Mouse (Mus musculus) midbrain, embryonic 12.5 days (tissue): ENCODE measurements around the gene Aicda. TPM values are rescaled to one million over a fixed set of nuclear protein-coding genes. Genes with fewer than 3 reads are reported as not detected.
"Not testable (repeated sequence)": the region's sequence is repeated elsewhere in the genome, so short reads cannot be mapped to it uniquely, and the experiment has no call there.

ENCODE experiments used
- ATAC-seq: fragments of 200-750 bp; cut with Nextera tagmentation; 2 replicates; pipeline ENCODE4 v1.8.0; 2017; ENCODE audit warnings: low read depth, moderate TSS enrichment, moderate library complexity; ENCODE audit not compliant: low FRiP score
- H3K27ac ChIP-seq: fragments of 300-500 bp; sonication (generic); replicated peaks from 2 replicates; pipeline ENCODE4 v1.5.1; 2016; ENCODE audit warnings: mild to moderate bottlenecking
- H3K27me3 ChIP-seq: fragments of 300-500 bp; sonication (generic); 2 replicates; pipeline ENCODE4 v1.6.1; 2016; ENCODE audit warnings: mild to moderate bottlenecking
- H3K36me3 ChIP-seq: fragments of 300-500 bp; sonication (generic); 2 replicates; pipeline ENCODE4 v1.6.1; 2016
- H3K4me1 ChIP-seq: fragments of 300-500 bp; sonication (generic); 2 replicates; pipeline ENCODE4 v1.6.1; 2016
- H3K4me2 ChIP-seq: fragments of 300-500 bp; sonication (generic); replicated peaks from 2 replicates; pipeline ENCODE4 v1.6.1; 2016; ENCODE audit warnings: mild to moderate bottlenecking, moderate library complexity
- H3K4me3 ChIP-seq: fragments of 300-500 bp; sonication (generic); 2 replicates; pipeline ENCODE4 v1.5.1; 2016; ENCODE audit warnings: mild to moderate bottlenecking
- H3K9ac ChIP-seq: fragments of 300-500 bp; sonication (generic); replicated peaks from 2 replicates; pipeline ENCODE4 v1.6.1; 2016; ENCODE audit warnings: mild to moderate bottlenecking, moderate library complexity
- H3K9me3 ChIP-seq: fragments of 300-500 bp; sonication (generic); 2 replicates; pipeline ENCODE4 v1.6.1; 2016; ENCODE audit warnings: mild to moderate bottlenecking
- WGBS: fragments of 180-500 bp; shearing (Covaris S2); methylation state at CpG from one replicate; pipeline ENCODE4 v1.1.7; 2016; 5-methylcytosine and 5-hydroxymethylcytosine counted together
- polyA plus RNA-seq: library from polyadenylated mRNA; unstranded; fragments of >200 nt; fragmentation: Nextera tagmentation; extraction: Ambion mirVana; gene quantifications from 2 replicates; pipeline ENCODE4 v1.2.1, GENCODE M21; 2016

Gene Aicda
- not detected in 2 replicates for polyA plus RNA-seq

DNA sequence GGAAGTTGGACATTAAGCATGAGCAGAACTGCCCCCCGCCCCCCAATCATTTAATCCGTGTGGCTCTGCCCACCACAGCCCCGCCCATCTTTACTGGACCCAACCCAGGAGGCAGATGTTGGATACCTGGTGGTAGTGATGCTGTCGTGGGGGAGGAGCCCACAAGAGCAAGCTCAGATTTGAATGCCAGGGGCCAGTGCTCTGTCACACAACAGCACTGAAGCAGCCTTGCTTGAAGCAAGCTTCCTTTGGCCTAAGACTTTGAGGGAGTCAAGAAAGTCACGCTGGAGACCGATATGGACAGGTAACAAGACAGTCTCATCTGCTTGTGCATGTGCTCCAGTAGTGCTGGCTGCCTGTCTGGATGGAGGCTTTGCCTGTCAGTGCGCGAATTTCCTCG lies at the start of gene Aicda:
TSS of gene Aicda (plus strand) at position 196 of the 400 bp plus-strand sequence.
- no peak within 1 kb of the TSS for H3K4me3 ChIP-seq
- H3K27ac ChIP-seq, result no peak within 1 kb of the TSS
- H3K4me1 ChIP-seq, result no peaks in the 10 kb centered on the region
- no peaks in the 10 kb centered on the region for H3K9me3 ChIP-seq
- WGBS, result 57% methylated on average over 9 of the region's 9 CpGs
- H3K4me2 ChIP-seq, result no peak within 1 kb of the TSS
- ATAC-seq, result no peak
- no peaks in the 10 kb centered on the region for H3K36me3 ChIP-seq
- H3K27me3 ChIP-seq, result peaks cover 11% of the 10 kb centered on the region
- H3K9ac ChIP-seq, result no peak within 1 kb of the TSS

DNA sequence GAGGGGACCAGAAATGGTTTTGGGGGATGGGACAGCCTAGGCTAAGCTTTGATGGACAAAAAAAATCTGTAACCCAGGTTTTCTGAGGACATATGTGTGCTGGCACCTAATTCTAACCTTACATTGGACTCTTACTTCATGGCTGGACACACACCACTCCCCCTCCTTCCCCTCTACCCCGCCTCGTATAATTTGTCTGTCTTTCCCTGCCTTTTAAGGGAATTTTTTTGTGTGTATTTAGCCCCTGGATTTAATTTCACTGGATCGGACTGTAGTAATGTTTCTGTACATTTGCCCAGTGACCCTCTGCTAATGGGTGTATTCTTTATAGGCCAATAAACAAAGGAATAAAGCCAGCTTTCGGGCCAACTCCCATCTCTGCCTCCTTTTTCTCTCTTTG lies 48.6 kb upstream of the Aicda start:
- Histone ChIP-seq H3K4me2 (no peak overlapping the region), H3K9ac (no peak overlapping the region), H3K27me3 (no peaks in the 10 kb centered on the region), H3K36me3 (no peaks in the 10 kb centered on the region), H3K9me3 (no peaks in the 10 kb centered on the region), H3K27ac (no peak overlapping the region), H3K4me1 (no peaks in the 10 kb centered on the region), H3K4me3 (no peak overlapping the region)
- WGBS, result 74% methylated on average over 4 of the region's 4 CpGs
- no peak for ATAC-seq

DNA sequence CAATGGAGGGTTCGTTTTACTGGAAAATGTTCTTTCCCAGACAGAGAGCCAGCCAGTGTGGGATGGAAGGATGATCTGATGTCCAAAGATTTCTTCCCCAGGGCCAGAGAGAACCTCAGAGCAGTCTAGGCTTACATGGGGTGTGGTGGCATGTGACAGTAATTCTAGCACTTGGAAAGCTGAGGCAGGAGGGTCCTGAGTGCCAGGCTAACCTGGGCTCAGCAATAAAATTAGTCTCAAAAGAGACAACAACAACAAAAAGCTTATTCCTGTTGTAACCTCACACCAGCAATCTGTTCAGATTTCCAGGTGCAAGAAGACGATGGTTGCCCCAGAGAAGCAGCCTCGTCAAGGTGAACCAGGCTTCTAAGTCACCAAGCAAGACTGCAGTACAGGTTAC lies 48.1 kb upstream of the Aicda start, which contains the start of gene Mfap5:
TSS of gene Mfap5 (plus strand) at position 301 of the 400 bp plus-strand sequence.
- no peak within 1 kb of the TSS for H3K27ac ChIP-seq
- H3K4me3 ChIP-seq, result no peak within 1 kb of the TSS
- H3K36me3 ChIP-seq, result no peaks in the 10 kb centered on the region
- no peaks in the 10 kb centered on the region for H3K4me1 ChIP-seq
- WGBS, result 93% methylated on average over 3 of the region's 3 CpGs
- no peak within 1 kb of the TSS for H3K9ac ChIP-seq
- no peaks in the 10 kb centered on the region for H3K9me3 ChIP-seq
- H3K27me3 ChIP-seq, result no peaks in the 10 kb centered on the region
- ATAC-seq, result no peak
- no peak within 1 kb of the TSS for H3K4me2 ChIP-seq

DNA sequence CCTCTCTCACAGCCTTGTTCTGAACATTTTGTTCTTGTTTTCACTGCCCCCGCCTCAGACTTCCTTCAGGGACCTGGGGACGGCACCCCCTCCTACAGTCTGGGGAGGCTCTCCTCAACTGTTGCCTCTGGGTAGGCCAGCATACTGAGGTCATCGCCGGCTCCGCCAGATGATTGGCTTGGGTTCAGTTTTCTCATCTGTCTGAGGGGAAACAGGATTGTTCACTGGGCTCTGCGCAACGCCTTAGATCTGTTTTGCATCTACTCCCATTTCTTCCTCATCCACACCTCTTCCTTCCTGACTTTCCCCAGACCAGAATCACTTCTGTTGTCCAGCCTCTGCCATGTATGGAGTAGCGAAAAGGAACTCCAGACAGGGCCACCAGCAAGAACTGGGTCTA lies 45.1 kb upstream of the Aicda start:
- 84% methylated on average over 8 of the region's 8 CpGs for WGBS
- no peak overlapping the region for H3K4me2 ChIP-seq
- no peak for ATAC-seq
- H3K27me3 ChIP-seq, result no peaks in the 10 kb centered on the region
- no peak overlapping the region for H3K4me3 ChIP-seq
- no peaks in the 10 kb centered on the region for H3K36me3 ChIP-seq
- H3K27ac ChIP-seq, result no peak overlapping the region
- no peaks in the 10 kb centered on the region for H3K4me1 ChIP-seq
- no peak overlapping the region for H3K9ac ChIP-seq
- H3K9me3 ChIP-seq, result no peaks in the 10 kb centered on the region

DNA sequence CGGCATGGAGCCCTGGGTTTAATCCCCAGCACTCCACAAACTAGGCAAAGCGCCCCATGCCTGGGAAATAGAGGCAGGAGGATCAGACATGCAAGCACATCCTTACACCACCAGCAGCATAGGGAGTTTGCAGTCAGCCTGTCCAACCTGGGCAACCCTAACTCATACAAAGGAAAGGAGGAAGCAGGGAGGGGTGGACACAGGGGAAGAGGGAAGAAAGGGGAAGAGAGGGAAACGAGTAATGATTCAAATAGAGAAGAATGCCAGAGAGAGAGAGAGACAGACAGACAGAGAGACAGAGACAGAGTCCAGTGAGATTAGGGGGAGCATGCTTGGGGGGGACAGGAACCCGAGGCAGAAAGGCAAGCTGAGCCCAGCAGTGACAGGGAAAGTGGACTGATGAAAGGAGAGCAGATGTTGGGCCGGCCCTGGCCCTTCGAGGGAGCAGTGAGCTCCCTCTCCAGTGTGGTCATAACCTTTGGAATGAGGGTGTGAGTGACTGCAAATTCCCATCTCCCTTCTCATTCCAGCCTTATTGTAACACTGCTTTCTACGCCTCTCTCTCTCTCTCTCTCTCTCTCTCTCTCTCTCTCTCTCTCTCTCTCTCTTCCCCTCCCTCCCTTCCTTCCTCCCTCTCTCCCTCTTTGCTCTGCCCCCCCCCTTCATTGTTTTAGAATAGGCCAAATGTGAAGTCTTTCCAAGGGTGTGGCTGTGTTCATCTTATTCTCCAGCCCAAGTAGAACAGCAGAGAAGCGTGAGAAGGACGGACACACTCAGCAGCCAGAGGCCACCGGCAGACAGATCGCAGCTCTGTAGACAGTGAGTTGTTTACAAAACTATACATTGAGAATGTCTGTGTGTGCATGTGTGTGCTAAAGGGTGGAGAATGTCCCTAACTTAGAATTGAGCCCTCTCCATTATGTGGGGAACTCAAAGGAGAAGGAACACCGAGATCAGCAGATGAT lies 40.4 kb upstream of the Aicda start:
- H3K9me3 ChIP-seq, result no peaks in the 10 kb centered on the region
- ATAC-seq, result no peak
- no peak overlapping the region for H3K4me3 ChIP-seq
- no peaks in the 10 kb centered on the region for H3K27me3 ChIP-seq
- 69% methylated on average over 12 of the region's 12 CpGs for WGBS
- no peak overlapping the region for H3K27ac ChIP-seq
- no peaks in the 10 kb centered on the region for H3K36me3 ChIP-seq
- H3K4me2 ChIP-seq, result no peak overlapping the region
- H3K9ac ChIP-seq, result no peak overlapping the region
- H3K4me1 ChIP-seq, result no peaks in the 10 kb centered on the region

DNA sequence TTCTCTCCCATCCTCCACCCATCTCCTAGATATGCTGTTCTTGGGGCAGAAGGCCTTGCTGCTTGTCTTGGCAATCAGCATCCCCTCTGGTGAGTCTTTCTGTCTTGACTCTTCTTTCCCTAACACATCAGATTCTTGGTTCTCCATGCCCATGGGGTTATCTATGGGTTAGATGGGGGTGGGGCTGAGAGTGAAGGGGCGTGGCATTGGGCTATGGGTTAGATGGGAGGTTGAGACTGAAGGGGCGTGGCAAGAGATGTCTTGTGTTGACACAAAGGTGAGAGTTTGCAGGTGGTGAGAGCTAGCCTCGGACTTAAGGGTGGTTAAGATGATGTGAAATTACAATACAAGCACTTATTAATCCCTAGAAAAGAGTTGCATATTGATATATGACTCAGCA lies 39.3 kb upstream of the Aicda start:
- no peaks in the 10 kb centered on the region for H3K27me3 ChIP-seq
- no peaks in the 10 kb centered on the region for H3K9me3 ChIP-seq
- H3K4me1 ChIP-seq, result no peaks in the 10 kb centered on the region
- H3K9ac ChIP-seq, result no peak overlapping the region
- WGBS, result 82% methylated on average over 3 of the region's 3 CpGs
- no peak overlapping the region for H3K27ac ChIP-seq
- no peak overlapping the region for H3K4me2 ChIP-seq
- no peak overlapping the region for H3K4me3 ChIP-seq
- no peaks in the 10 kb centered on the region for H3K36me3 ChIP-seq
- no peak for ATAC-seq

DNA sequence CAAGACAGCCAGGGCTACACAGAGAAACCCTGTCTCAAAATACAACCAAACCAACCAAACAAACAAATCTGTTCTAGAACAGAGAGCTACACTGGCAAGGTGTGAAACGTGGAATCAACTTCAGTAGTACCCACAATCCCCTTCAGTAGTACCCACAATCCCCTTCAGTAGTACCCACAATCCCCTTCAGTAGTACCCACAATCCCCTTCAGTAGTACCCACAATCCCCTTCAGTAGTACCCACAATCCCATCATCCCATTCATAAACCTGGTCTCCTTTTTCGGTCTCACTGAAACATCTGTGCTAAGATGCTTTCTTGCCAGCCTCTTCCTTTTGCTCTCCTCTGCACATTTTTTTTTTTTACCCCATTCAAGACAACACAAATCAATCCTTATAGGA lies 37.8 kb upstream of the Aicda start:
- H3K27ac ChIP-seq, H3K4me3 ChIP-seq, H3K4me2 ChIP-seq, H3K9ac ChIP-seq, ATAC-seq, H3K36me3 ChIP-seq, H3K4me1 ChIP-seq, H3K9me3 ChIP-seq, H3K27me3 ChIP-seq: not testable (repeated sequence)
- WGBS, result 90% methylated on average over 2 of the region's 2 CpGs

DNA sequence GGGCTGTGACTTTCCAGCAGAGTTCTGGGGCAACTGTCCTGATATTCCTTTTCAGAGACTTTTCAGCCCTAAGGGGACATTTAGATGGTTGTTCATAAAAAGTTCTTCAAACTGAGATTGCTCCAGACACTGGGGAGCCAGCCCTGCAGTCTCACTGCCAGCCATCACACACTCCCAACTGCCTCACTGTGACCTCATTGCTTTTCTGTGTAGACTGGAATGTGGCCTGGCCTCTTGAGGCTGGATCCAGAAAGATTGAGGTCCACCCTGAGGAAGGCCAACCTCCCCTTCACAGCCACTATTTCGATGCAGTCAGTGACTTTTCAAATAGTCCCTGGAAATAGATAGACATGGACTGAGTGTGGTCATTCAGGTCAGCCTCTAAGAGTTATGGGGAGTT lies 35.9 kb upstream of the Aicda start:
- ATAC-seq, result no peak
- Histone ChIP-seq H3K36me3 (no peaks in the 10 kb centered on the region), H3K4me2 (no peak overlapping the region), H3K9ac (no peak overlapping the region), H3K27me3 (no peaks in the 10 kb centered on the region), H3K9me3 (no peaks in the 10 kb centered on the region), H3K4me3 (no peak overlapping the region), H3K4me1 (no peaks in the 10 kb centered on the region), H3K27ac (no peak overlapping the region)
- 94% methylated on average over 1 of the region's 1 CpGs for WGBS

DNA sequence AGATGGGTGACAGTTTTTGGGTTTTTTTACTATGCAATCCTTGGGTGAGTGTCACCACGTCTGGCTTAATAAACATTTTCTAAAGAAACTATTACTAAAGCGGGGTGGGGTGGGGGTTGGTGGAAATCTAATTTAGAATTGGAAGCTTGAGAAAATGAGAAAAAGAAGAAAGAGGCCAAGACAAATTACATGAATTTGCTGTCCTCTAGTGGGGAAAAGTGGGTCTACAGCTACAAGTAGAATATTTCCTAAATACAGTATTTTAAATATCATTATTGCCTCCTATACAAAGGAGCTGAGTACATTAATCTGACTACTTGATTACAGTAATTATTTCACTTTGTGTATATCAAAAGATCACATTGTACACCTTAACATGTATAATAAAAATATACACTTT lies 34.2 kb upstream of the Aicda start:
- H3K27ac ChIP-seq, result no peak overlapping the region
- H3K9ac ChIP-seq, result no peak overlapping the region
- no peak overlapping the region for H3K4me2 ChIP-seq
- ATAC-seq, result 0 out of 2 replicates have a peak, but pooled peaks have one; percentile 14
- H3K9me3 ChIP-seq, result no peaks in the 10 kb centered on the region
- no peaks in the 10 kb centered on the region for H3K4me1 ChIP-seq
- no peaks in the 10 kb centered on the region for H3K27me3 ChIP-seq
- no peaks in the 10 kb centered on the region for H3K36me3 ChIP-seq
- 35% methylated on average over 2 of the region's 2 CpGs for WGBS
- H3K4me3 ChIP-seq, result no peak overlapping the region

DNA sequence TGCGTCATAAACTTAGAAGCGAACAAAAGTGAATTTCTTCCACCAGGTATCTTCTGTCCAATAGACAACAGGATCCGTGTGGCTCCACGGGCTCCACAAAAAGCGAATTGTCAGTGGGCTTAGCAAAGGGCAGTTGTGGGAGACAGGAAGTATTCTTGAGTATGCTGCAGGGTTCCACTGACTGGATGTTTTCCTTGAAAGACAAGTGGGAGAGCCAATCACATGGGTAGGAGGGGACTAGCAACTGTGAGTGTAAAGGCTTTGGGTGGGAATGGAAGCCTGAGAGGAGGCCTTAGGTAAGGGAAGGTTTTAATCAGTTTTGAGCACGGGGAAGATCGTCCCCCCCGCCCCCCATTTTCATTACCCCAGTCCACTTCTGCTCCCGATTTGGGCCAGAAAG lies 31.0 kb upstream of the Aicda start:
- H3K4me2 ChIP-seq, result no peak overlapping the region
- H3K9ac ChIP-seq, result no peak overlapping the region
- no peaks in the 10 kb centered on the region for H3K36me3 ChIP-seq
- 66% methylated on average over 9 of the region's 9 CpGs for WGBS
- no peak overlapping the region for H3K27ac ChIP-seq
- ATAC-seq, result peak; percentile 72; the same call in 1 of the 2 replicates
- no peak overlapping the region for H3K4me3 ChIP-seq
- no peaks in the 10 kb centered on the region for H3K9me3 ChIP-seq
- no peaks in the 10 kb centered on the region for H3K4me1 ChIP-seq
- no peaks in the 10 kb centered on the region for H3K27me3 ChIP-seq

DNA sequence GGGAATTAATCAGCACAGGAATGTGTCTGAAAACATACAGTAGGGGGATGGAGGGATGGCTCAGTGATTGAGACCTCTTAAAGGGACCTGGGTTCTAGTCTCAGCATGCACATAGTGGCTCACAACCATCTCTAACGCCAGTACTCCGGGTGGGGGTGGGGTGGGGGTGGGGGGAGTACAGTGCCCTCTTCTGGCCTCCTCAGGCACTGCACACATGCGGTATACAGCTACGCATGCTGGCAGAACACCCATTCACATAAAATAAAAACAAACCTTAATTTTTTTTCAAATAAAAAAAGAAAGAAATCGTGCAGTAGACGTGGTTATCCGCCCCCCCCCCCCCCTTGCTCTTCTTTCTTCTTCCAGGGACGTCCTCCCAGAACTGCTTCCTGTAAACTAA lies 30.3 kb upstream of the Aicda start:
- Histone ChIP-seq H3K9ac (no peak overlapping the region), H3K4me1 (no peaks in the 10 kb centered on the region), H3K4me2 (no peak overlapping the region), H3K27me3 (no peaks in the 10 kb centered on the region), H3K36me3 (no peaks in the 10 kb centered on the region), H3K9me3 (no peaks in the 10 kb centered on the region), H3K27ac (no peak overlapping the region), H3K4me3 (no peak overlapping the region)
- ATAC-seq, result no peak
- WGBS, result 81% methylated on average over 8 of the region's 8 CpGs

DNA sequence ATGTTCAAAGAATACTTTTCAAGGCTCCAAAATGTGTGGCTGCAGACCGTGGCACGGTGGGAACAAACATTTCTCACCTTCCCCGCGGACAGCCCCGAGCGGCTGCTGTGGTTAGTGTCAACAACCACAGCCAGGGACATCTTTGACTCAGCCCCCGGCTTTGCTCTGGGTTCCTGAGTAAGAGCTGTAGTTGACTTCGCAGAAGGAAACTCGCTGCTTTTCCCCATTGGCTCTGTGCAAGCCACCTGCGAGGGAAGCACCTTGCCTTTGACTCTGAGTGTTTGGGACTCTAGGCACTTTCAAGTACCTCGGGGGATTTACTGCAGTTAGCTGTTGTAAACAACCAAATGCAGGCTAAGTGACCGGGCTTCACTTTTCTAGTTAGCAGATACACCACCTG lies 26.0 kb upstream of the Aicda start:
- Histone ChIP-seq H3K4me1 (no peaks in the 10 kb centered on the region), H3K4me3 (no peak overlapping the region), H3K4me2 (no peak overlapping the region), H3K27ac (no peak overlapping the region), H3K27me3 (no peaks in the 10 kb centered on the region), H3K36me3 (no peaks in the 10 kb centered on the region), H3K9ac (no peak overlapping the region), H3K9me3 (no peaks in the 10 kb centered on the region)
- WGBS, result 68% methylated on average over 12 of the region's 12 CpGs
- no peak for ATAC-seq
